Mouse (Mus musculus) cerebellum, postnatal 10 days (tissue): Measurements from ENCODE around the gene Tpbpa.
"Not testable (repeated sequence)": the region's sequence is repeated elsewhere in the genome, so short reads cannot be mapped to it uniquely, and the experiment has no call there.

Experiments used
- DNase-seq, 2 experiments: peaks; one replicate each; pipeline ENCODE4 v3.0.0; 2021; ENCODE audit warnings: mixed read lengths in 2 of 2

Tpbpa gene

DNA sequence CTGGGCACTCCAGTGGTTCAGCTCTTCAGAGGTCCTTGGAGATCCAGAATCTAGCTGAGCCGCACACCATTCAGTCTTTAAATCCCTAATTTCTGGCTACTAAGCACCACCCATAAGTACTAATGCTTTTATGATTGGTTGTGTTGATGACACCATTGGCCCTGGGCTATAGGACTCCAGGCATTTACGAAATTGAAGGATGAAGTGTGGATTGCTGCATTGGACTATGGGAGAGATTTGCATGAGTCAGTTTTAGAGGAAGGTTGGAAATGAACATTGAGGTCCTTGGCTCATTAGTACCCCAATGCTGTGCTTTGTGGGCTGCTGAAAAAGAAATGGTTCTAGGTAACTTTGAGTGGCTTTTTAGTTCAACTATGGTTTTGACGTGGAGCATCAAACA lies at the start of gene Tpbpa:
Gene Tpbpa, minus strand, starts transcription at position 101 of the 400 bp plus-strand sequence.
- not testable (repeated sequence) for DNase-seq

DNA sequence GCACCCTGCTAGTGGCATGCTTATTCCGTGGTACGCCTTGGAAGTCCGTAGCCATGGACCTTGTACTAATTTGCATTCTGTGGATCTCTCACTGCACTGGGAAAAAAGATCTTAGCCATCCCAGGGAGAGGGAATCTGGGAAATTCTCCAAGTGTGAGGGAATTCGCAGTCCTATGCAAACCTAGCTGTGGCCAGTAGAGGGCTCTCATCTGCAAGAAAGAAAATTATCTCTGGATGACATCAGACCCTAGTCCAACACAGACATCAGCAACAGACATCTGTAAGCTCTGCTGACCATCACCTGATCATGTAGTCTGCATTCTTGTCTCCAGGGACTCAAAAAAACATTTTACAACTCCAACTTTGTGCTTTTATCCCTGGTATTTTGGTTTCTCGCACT lies 45.1 kb upstream of the Tpbpa start:
- DNase-seq: not testable (repeated sequence)

DNA sequence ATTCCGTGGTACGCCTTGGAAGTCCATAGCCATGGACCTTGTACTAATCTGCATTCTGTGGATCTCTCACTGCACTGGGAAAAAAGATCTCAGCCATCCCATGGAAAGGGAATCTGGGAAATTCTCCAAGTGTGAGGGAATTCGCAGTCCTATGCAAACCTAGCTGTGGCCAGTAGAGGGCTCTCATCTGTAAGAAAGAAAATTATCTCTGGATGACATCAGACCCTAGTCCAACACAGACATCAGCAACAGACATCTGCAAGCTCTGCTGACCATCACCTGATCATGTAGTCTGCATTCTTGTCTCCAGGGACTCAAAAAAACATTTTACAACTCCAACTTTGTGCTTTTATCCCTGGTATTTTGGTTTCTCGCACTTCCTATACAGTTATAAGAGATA lies 30.5 kb upstream of the Tpbpa start:
- DNase-seq: not testable (repeated sequence)

DNA sequence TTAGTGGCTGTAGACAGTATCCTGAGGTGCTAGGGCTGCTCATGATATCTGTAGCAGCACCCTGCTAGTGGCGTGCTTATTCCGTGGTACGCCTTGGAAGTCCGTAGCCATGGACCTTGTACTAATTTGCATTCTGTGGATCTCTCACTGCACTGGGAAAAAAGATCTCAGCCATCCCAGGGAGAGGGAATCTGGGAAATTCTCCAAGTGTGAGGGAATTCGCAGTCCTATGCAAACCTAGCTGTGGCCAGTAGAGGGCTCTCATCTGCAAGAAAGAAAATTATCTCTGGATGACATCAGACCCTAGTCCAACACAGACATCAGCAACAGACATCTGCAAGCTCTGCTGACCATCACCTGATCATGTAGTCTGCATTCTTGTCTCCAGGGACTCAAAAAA lies 22.2 kb upstream of the Tpbpa start:
- not testable (repeated sequence) for DNase-seq

DNA sequence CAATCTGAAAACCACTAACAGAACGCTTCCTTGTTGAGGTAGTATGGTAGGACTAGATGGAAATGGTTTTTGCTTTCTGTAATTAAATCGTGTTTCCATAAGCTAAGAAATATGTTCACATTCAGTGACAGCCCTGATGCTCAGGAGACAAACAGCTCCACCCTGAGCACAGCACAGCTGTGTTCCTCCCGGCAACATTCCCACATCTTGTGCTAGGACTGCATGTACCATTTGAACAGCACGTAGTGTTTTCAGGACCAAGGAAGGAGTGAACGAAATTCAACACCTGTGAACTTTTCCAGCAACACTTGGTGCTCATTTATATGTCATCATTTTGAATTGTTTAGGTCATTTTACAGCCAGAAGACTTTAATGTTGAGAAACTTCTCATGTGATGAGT lies 19.9 kb upstream of the Tpbpa start:
- DNase-seq: no peak

DNA sequence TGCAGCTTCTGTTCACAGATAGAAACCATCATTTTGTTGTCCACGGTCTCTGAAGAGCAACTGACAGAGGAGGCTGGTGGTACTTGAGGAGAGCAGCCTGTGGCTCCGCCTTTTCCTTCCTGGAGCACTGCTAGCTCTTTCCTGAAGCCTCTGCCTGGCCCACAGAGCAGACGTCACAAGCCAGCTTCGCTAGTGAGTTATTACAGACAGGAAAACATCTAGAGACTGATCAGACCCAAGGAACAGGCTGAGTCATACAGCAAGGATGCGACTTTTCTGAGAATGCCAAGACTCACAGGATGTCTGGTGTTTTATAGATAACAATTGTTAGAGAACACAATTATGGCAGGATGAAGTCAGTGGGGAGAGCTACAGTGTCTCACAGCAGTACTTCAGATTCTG lies 5.3 kb downstream of the Tpbpa start, which contains the start of the genes Gm49391 and Ctla2a:
Gene Gm49391, minus strand, starts transcription at position 72 of the 402 bp plus-strand sequence.
Gene Ctla2a, minus strand, starts transcription at position 126 of the 402 bp plus-strand sequence.
- no peak for DNase-seq

DNA sequence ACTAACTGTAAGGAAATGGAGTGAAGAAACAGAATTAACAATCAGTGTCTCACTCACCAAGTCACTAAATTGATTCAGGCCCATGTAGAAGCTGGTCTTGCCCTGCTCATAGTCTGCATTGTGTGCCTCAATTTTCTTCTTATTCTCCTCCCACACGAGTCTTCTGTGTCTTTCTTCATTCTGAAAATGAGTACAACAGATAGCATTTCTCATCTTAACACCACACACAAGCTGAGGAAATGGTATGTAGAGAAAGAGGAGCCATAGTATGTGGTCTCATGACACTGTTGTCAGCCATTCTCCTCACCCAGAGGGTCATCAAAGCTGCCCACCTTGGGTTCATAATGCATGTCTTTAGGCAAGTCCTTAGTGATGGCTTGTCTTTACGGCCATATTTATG lies 6.3 kb downstream of the Tpbpa start, which contains the start of gene Gm49393:
Gene Gm49393, minus strand, starts transcription at position 101 of the 400 bp plus-strand sequence.
- DNase-seq: not testable (repeated sequence)

DNA sequence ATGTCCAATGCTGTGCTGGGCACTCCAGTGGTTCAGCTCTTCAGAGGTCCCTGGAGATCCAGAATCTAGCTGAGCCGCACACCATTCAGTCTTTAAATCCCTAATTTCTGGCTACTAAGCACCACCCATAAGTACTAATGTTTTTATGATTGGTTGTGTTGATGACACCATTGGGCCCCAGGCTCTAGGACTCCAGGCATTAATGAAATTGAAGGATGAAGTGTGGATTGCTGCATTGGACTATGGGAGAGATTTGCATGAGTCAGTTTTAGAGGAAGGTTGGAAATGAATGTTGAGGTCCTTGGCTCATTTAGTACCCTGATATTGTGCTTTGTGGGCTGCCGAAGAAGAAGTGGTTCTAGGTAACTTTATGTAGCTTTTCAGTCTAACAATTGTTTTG lies 37.0 kb downstream of the Tpbpa start, which contains the start of gene Tpbpb:
Gene Tpbpb, minus strand, starts transcription at position 101 of the 400 bp plus-strand sequence.
- not testable (repeated sequence) for DNase-seq

DNA sequence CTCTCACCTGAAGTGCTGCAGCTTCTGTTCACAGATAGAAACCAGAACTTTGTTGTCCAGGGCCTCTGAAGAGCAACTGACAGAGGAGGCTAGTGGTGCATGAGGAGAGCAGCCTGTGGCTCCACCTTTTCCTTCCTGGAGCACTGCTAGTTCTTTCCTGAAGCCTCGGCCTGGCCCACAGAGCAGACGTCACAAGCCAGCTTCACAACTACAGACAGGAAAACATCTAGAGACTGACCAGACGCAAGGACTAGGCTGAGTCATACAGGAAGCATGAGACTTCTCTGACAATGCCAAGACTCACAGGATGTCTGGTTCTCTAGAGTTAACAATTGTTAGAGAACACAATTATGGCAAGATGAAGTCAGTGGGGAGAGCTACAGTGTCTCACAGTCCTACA lies 44.5 kb downstream of the Tpbpa start, which contains the start of gene Ctla2b:
Gene Ctla2b, minus strand, starts transcription at position 120 of the 400 bp plus-strand sequence.
- DNase-seq: no peak

DNA sequence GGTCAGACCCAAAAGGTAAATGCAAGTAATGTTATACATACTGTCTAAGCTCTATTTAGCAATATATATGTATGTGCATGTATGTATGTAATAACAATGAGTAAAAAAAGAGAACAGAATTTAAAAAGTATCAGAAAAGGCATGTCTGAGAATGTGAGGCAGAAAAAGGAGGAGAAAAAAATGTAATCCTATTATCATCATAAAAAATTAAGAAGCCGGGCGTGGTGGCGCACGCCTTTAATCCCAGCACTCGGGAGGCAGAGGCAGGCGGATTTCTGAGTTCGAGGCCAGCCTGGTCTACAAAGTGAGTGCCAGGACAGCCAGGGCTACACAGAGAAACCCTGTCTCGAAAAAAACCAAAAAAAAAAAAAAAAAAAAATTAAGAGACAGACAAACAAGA lies 45.0 kb downstream of the Tpbpa start, which contains the start of gene Gm49392:
Gene Gm49392, minus strand, starts transcription at position 101 of the 400 bp plus-strand sequence.
- DNase-seq: not testable (repeated sequence)

DNA sequence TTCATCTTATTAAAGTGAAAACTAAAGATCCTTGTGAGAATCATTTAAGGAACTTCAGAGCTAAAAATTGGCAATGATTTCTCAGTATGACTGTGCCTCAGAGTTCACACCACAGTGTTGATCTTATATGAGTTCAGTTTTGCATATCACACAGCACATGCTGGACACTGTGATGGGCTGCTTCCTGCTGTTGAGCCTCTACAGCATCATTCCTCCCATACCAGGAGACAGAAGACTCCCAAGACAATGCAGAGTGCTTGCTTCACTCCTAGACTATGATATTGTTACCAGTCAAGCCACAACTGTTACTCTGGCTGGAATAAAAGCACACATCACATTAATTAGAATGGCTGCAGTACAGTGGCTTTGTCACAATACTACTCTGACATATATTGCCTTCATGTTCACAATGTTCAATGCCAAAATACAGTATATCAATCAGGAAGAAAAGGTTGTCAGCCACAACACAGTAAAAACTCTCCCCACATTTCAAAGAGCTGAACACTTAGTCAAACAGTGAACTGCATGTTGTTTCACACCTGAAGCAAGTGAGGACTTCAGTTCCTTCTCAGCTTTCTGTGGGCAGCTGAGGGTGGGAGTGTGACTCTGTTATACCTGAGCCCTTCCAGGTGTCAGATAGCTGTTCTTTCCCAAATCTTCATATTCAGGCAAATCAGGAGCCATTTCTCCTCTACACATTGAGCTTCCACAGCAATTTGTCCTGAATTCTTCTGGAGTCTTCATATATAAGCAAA lies 46.2 kb downstream of the Tpbpa start:
- no peak for DNase-seq

DNA sequence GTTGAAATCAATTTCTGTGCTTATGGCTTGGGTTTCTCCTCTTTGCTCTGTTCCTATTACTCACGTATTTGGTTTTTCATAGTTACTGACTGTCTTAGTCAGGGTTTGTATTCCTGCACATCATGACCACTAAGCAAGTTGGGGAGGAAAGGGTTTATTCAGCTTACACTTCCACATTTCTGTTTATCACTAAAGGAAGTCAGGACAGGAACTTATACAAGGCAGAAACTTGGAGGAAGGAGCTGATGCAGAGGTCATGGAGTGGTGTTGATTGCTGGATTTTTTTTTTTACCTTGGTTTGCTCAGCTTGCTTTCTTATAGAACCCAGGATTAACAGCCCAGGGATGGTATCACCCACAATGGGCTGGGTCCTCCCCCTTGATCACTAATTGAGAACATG lies 49.5 kb downstream of the Tpbpa start:
- no peak for DNase-seq
